Mouse (Mus musculus) stomach, embryonic 16.5 days (tissue): ENCODE measurements around the gene Olfr890. TPM values are rescaled to one million over a fixed set of nuclear protein-coding genes. Genes with fewer than 3 reads are reported as not detected.
"Not testable (repeated sequence)": the region's sequence is repeated elsewhere in the genome, so short reads cannot be mapped to it uniquely, and the experiment has no call there.

Source experiments
- ATAC-seq: fragments of 200-750 bp; cut with Nextera tagmentation; 2 replicates; pipeline ENCODE4 v1.8.0; 2017; ENCODE audit warnings: moderate number of reproducible peaks, moderate TSS enrichment; ENCODE audit not compliant: insufficient read depth, low FRiP score
- H3K27ac ChIP-seq: fragments of 300-500 bp; sonication (generic); 2 replicates; pipeline ENCODE4 v1.5.1; 2014; ENCODE audit warnings: low read length
- H3K27me3 ChIP-seq: fragments of 300-500 bp; sonication (generic); 2 replicates; pipeline ENCODE4 v1.6.1; 2014; ENCODE audit warnings: low read length, control low read depth, mixed read lengths; ENCODE audit not compliant: control insufficient read depth, insufficient read depth
- H3K36me3 ChIP-seq: fragments of 300-500 bp; sonication (generic); 2 replicates; pipeline ENCODE4 v1.6.1; 2014; ENCODE audit warnings: low read length; ENCODE audit not compliant: control insufficient read depth, insufficient read depth
- H3K4me1 ChIP-seq: fragments of 300-500 bp; sonication (generic); 2 replicates; pipeline ENCODE4 v1.6.1; 2014; ENCODE audit warnings: low read length, control low read depth, mixed read lengths; ENCODE audit not compliant: control insufficient read depth, insufficient read depth
- H3K4me2 ChIP-seq: fragments of 300-500 bp; sonication (generic); 2 replicates; pipeline ENCODE4 v1.6.1; 2014; ENCODE audit warnings: low read depth, low read length, mixed read lengths
- H3K4me3 ChIP-seq: fragments of 300-500 bp; sonication (generic); replicated peaks from 2 replicates; pipeline ENCODE4 v1.5.1; 2014; ENCODE audit warnings: mild to moderate bottlenecking, low read length
- H3K9ac ChIP-seq: fragments of 300-500 bp; sonication (generic); 2 replicates; pipeline ENCODE4 v1.6.1; 2014; ENCODE audit warnings: low read length
- H3K9me3 ChIP-seq: fragments of 300-500 bp; sonication (generic); replicated peaks from 2 replicates; pipeline ENCODE4 v1.6.1; 2016; ENCODE audit warnings: low read length, control low read depth; ENCODE audit not compliant: control insufficient read depth
- WGBS: fragments of 180-500 bp; shearing (Covaris S2); extraction: QIAGEN DNeasy Blood & Tissue Kit; methylation state at CpG from one replicate; pipeline ENCODE4 v1.1.7; 2014; 5-methylcytosine and 5-hydroxymethylcytosine counted together
- polyA plus RNA-seq: library from polyadenylated mRNA; unstranded; fragments of >200 nt; fragmentation: Nextera tagmentation; extraction: Ambion mirVana; gene quantifications from 2 replicates; pipeline ENCODE4 v1.2.1, GENCODE M21; 2015

Gene Olfr890
- 0.03 TPM in 1 of 2 replicates, not detected in the other for polyA plus RNA-seq

DNA sequence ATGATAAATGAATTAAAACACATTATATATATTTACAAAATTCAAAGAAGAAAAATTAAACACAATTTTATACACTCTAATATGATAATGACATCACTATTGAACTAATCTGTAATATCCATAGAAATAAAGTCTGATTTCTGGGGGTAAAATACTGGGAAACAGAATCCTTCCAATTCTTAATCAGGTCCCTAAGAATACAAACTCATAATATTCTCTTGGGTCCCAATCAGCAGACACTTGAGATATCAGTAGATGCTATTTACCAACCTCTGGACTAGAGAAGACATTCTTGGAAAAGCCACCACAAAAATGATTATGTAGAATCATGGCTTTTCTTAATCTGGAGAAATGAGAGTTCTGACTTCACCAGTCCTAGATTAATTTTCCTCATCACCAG is at the start of gene Olfr890:
Olfr890 (plus strand) TSS at position 301 of the 400 bp plus-strand sequence.
- H3K9ac ChIP-seq, result no peak within 1 kb of the TSS
- no peak within 1 kb of the TSS for H3K27ac ChIP-seq
- H3K4me3 ChIP-seq, result no peak within 1 kb of the TSS
- H3K4me1 ChIP-seq, result no peaks in the 10 kb centered on the region
- no peaks in the 10 kb centered on the region for H3K36me3 ChIP-seq
- H3K4me2 ChIP-seq, result no peak within 1 kb of the TSS
- H3K27me3 ChIP-seq, result no peaks in the 10 kb centered on the region
- ATAC-seq, result no peak
- H3K9me3 ChIP-seq, result no peaks in the 10 kb centered on the region

DNA sequence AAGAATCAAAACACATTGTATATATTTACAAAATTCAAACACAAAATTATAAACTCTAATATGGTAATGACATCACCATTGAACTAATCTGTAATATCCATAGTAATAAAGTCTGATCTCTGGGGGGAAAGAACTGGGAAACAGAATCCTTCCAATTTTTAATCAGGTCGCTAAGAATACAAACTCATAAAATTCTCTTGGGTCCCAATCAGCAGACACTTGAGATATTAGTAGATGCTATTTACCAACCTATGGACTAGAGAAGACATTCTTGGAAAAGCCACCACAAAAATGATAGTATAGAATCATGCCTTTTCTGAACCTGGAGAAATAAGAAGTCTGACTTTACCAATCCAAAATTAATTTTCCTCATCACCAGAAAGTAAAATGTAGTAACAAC is 34.5 kb upstream of the Olfr890 start, which contains the start of gene Olfr888:
Olfr888 (plus strand) TSS at position 301 of the 400 bp plus-strand sequence.
- Histone ChIP-seq H3K9ac (no peak within 1 kb of the TSS), H3K4me1 (no peaks in the 10 kb centered on the region), H3K27ac (no peak within 1 kb of the TSS), H3K9me3 (no peaks in the 10 kb centered on the region), H3K36me3 (no peaks in the 10 kb centered on the region), H3K4me3 (no peak within 1 kb of the TSS), H3K27me3 (no peaks in the 10 kb centered on the region), H3K4me2 (no peak within 1 kb of the TSS)
- ATAC-seq, result no peak
- 72% methylated on average over 1 of the region's 1 CpGs for WGBS

GRCm38 (mm10) chr9:38114898-38115297 is 27.4 kb upstream of the Olfr890 start, which contains the start of gene Olfr889:
Gene Olfr889, plus strand, starts transcription at chr9:38115198.
- no peak for ATAC-seq
- no peaks in the 10 kb centered on the region for H3K9me3 ChIP-seq
- no peak within 1 kb of the TSS for H3K27ac ChIP-seq
- H3K4me1 ChIP-seq, result no peaks in the 10 kb centered on the region
- H3K4me3 ChIP-seq, result no peak within 1 kb of the TSS
- no peak within 1 kb of the TSS for H3K9ac ChIP-seq
- H3K4me2 ChIP-seq, result no peak within 1 kb of the TSS
- no peaks in the 10 kb centered on the region for H3K27me3 ChIP-seq
- H3K36me3 ChIP-seq, result no peaks in the 10 kb centered on the region

- H3K4me2 ChIP-seq, H3K27ac ChIP-seq, H3K4me1 ChIP-seq, H3K9ac ChIP-seq, ATAC-seq, H3K27me3 ChIP-seq, H3K4me3 ChIP-seq, H3K9me3 ChIP-seq, H3K36me3 ChIP-seq: not testable (repeated sequence)
- 44% methylated on average over 2 of the region's 2 CpGs for WGBS
Observed at GRCm38 (mm10) chr9:38168341-38168740, 26.0 kb downstream of the Olfr890 start.

- Histone ChIP-seq H3K4me1 (no peaks in the 10 kb centered on the region), H3K4me3 (no peak within 1 kb of the TSS), H3K9ac (no peak within 1 kb of the TSS), H3K4me2 (no peak within 1 kb of the TSS), H3K36me3 (no peaks in the 10 kb centered on the region), H3K27me3 (no peaks in the 10 kb centered on the region), H3K27ac (no peak within 1 kb of the TSS), H3K9me3 (no peaks in the 10 kb centered on the region)
- 87% methylated on average over 1 of the region's 1 CpGs for WGBS
- no peak for ATAC-seq
Observed at GRCm38 (mm10) chr9:38180721-38181120, 38.4 kb downstream of the Olfr890 start, which contains the start of gene Olfr891. Gene Olfr891, minus strand, starts transcription at chr9:38180821.

Other genes starting within 250 kb of the Olfr890 start
- not detected in 2 replicates for gene Olfr145, start 245.8 kb upstream of the Olfr890 start, polyA plus RNA-seq
- not detected in 2 replicates for gene Olfr878, start 224.7 kb upstream of the Olfr890 start, polyA plus RNA-seq
- gene Olfr881, start 150.7 kb upstream of the Olfr890 start, polyA plus RNA-seq, result not detected in 2 replicates
- gene Olfr883, start 116.7 kb upstream of the Olfr890 start, polyA plus RNA-seq, result not detected in 2 replicates
- not detected in 2 replicates for gene Olfr884, start 96.0 kb upstream of the Olfr890 start, polyA plus RNA-seq
- not detected in 2 replicates for gene Olfr885, start 81.2 kb upstream of the Olfr890 start, polyA plus RNA-seq
- gene Olfr887, start 58.4 kb upstream of the Olfr890 start, polyA plus RNA-seq, result not detected in 2 replicates
- gene Olfr888, start 34.4 kb upstream of the Olfr890 start, polyA plus RNA-seq, result not detected in 2 replicates
- gene Olfr889, start 27.3 kb upstream of the Olfr890 start, polyA plus RNA-seq, result 0.04 and 0.05 TPM in 2 replicates
- gene Olfr891, start 38.3 kb downstream of the Olfr890 start, polyA plus RNA-seq, result not detected in 2 replicates
- 0.06 TPM in 1 of 2 replicates, not detected in the other for gene Olfr893, start 65.8 kb downstream of the Olfr890 start, polyA plus RNA-seq
- not detected in 2 replicates for gene Olfr894, start 75.5 kb downstream of the Olfr890 start, polyA plus RNA-seq
- not detected in 2 replicates for gene Olfr143, start 110.3 kb downstream of the Olfr890 start, polyA plus RNA-seq
- not detected in 2 replicates for gene Olfr895, start 125.3 kb downstream of the Olfr890 start, polyA plus RNA-seq
- gene Olfr896-ps1, start 148.6 kb downstream of the Olfr890 start, polyA plus RNA-seq, result not detected in 2 replicates
- not detected in 2 replicates for gene Olfr25, start 186.5 kb downstream of the Olfr890 start, polyA plus RNA-seq
- not detected in 2 replicates for gene Olfr898, start 205.9 kb downstream of the Olfr890 start, polyA plus RNA-seq
- not detected in 2 replicates for gene Olfr250, start 224.4 kb downstream of the Olfr890 start, polyA plus RNA-seq
- gene Olfr251, start 234.6 kb downstream of the Olfr890 start, polyA plus RNA-seq, result not detected in 2 replicates